Mouse (Mus musculus): ENCODE measurements around the gene Plxnd1.

DNA sequence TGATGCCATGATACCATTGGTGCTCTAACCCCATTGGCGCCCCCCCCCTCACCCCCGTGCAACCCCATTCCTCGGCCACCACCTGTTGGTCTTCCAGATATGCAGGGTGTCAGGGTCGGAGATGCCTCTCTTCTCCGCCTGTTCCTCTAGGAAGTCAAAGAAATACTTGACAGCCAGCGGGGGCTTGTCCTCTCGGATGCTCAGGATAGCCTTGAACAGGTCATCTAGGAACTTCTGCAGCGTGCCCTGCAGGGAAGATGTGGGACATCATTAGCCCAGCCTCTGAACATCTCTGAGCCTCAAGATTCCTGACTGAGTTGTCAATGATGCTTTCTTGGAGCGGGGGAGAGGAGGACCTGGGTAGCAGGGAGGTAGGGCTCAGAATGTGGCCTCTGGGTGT lies 36.4 kb downstream of the Plxnd1 start:
- TF ChIP-seq POLR2A (IDR thresholded peaks at IDR 0.05; ENCODE audit: insufficient read depth, low read depth, low read length) (no peak), CTCF (IDR thresholded peaks at IDR 0.05) (no peak), EP300 (IDR thresholded peaks at IDR 0.05; ENCODE audit: insufficient read depth, low read depth, low read length) (no peak)

All from heart, adult 2 months (tissue).